Mouse (Mus musculus) intestine, postnatal 0 days (tissue): ENCODE results near the gene 2410004P03Rik. TPM values are rescaled to one million over a fixed set of nuclear protein-coding genes. Genes with fewer than 3 reads are reported as not detected.

ENCODE experiments used
- ATAC-seq: fragments of 200-750 bp; cut with Nextera tagmentation; 2 replicates; pipeline ENCODE4 v1.8.0; 2017; ENCODE audit warnings: mild to moderate bottlenecking, moderate TSS enrichment, moderate library complexity
- H3K27ac ChIP-seq: fragments of 300-500 bp; sonication (generic); 2 replicates; pipeline ENCODE4 v1.5.1; 2014; ENCODE audit warnings: mild to moderate bottlenecking, low read depth, low read length, moderate library complexity
- H3K27me3 ChIP-seq: fragments of 300-500 bp; sonication (generic); replicated peaks from 2 replicates; pipeline ENCODE4 v1.6.1; 2014; ENCODE audit warnings: low read length, mixed read lengths; ENCODE audit not compliant: control insufficient read depth, insufficient read depth
- H3K36me3 ChIP-seq: fragments of 300-500 bp; sonication (generic); 2 replicates; pipeline ENCODE4 v1.6.1; 2014; ENCODE audit warnings: mild to moderate bottlenecking, moderate library complexity; ENCODE audit not compliant: control insufficient read depth, insufficient read depth
- H3K4me1 ChIP-seq: fragments of 300-500 bp; sonication (generic); replicated peaks from 2 replicates; pipeline ENCODE4 v1.6.1; 2014; ENCODE audit warnings: antibody characterized with exemption, low read length, mixed read lengths; ENCODE audit not compliant: control insufficient read depth, insufficient read depth
- H3K4me2 ChIP-seq: fragments of 300-500 bp; sonication (generic); replicated peaks from 2 replicates; pipeline ENCODE4 v1.6.1; 2014; ENCODE audit warnings: low read depth, mild to moderate bottlenecking, moderate library complexity
- H3K4me3 ChIP-seq: fragments of 300-500 bp; sonication (generic); 2 replicates; pipeline ENCODE4 v1.5.1; 2014; ENCODE audit warnings: low read depth, low read length
- H3K9ac ChIP-seq: fragments of 300-500 bp; sonication (generic); 2 replicates; pipeline ENCODE4 v1.6.1; 2014; ENCODE audit warnings: mild to moderate bottlenecking, low read depth, low read length
- H3K9me3 ChIP-seq: fragments of 300-500 bp; sonication (generic); 2 replicates; pipeline ENCODE4 v1.6.1; 2016; ENCODE audit warnings: mixed run types; ENCODE audit not compliant: control insufficient read depth
- CTCF ChIP-seq: sonication (generic); IDR thresholded peaks from 2 replicates; pipeline ENCODE4 v1.5.1; 2016; ENCODE audit warnings: low read depth, mild to moderate bottlenecking, control low read depth, antibody characterized with exemption, moderate library complexity
- WGBS: fragments of 180-500 bp; shearing (Covaris S2); extraction: QIAGEN DNeasy Blood & Tissue Kit; methylation state at CpG from one replicate; pipeline ENCODE4 v1.1.7; 2014; 5-methylcytosine and 5-hydroxymethylcytosine counted together
- polyA plus RNA-seq: library from polyadenylated mRNA; unstranded; fragments of >200 nt; fragmentation: Nextera tagmentation; extraction: Ambion mirVana; gene quantifications from 2 replicates; pipeline ENCODE4 v1.2.1, GENCODE M21; 2015

2410004P03Rik gene
- polyA plus RNA-seq, 1 experiment from 2014 or later: 0.18 TPM

GRCm38 (mm10) chr12:16977120-16977519 is 34.4 kb downstream of the 2410004P03Rik start:
- H3K9me3 ChIP-seq: no peaks in the 10 kb centered on the region
- H3K36me3 ChIP-seq: peaks cover 64% of the 10 kb centered on the region
- H3K4me3 ChIP-seq: no peak overlapping the region
- H3K4me2 ChIP-seq: no peak overlapping the region
- no peak overlapping the region for H3K9ac ChIP-seq
- no peaks in the 10 kb centered on the region for H3K4me1 ChIP-seq
- H3K27ac ChIP-seq: no peak overlapping the region
- no peak for TF ChIP-seq CTCF
- no peaks in the 10 kb centered on the region for H3K27me3 ChIP-seq
- no peak for ATAC-seq

- H3K27ac ChIP-seq: no peak overlapping the region
- H3K9me3 ChIP-seq: no peaks in the 10 kb centered on the region
- TF ChIP-seq CTCF: no peak
- no peak overlapping the region for H3K4me3 ChIP-seq
- no peak overlapping the region for H3K4me2 ChIP-seq
- peaks cover 48% of the 10 kb centered on the region for H3K36me3 ChIP-seq
- no peaks in the 10 kb centered on the region for H3K27me3 ChIP-seq
- 85% methylated on average over 2 of the region's 2 CpGs for WGBS
- H3K9ac ChIP-seq: no peak overlapping the region
- ATAC-seq: no peak
- no peaks in the 10 kb centered on the region for H3K4me1 ChIP-seq
These were observed 44.7 kb downstream of the 2410004P03Rik start for GRCm38 (mm10) chr12:16966811-16967210.

GRCm38 (mm10) chr12:16963354-16963753 is 48.2 kb downstream of the 2410004P03Rik start:
- Histone ChIP-seq H3K4me3 (no peak overlapping the region), H3K4me1 (no peaks in the 10 kb centered on the region), H3K27ac (no peak overlapping the region), H3K4me2 (no peak overlapping the region), H3K9me3 (no peaks in the 10 kb centered on the region), H3K27me3 (no peaks in the 10 kb centered on the region), H3K36me3 (peaks cover 55% of the 10 kb centered on the region), H3K9ac (no peak overlapping the region)
- no peak for ATAC-seq
- 61% methylated on average over 2 of the region's 2 CpGs for WGBS
- TF ChIP-seq CTCF: no peak

GRCm38 (mm10) chr12:16958851-16959250 is 52.7 kb downstream of the 2410004P03Rik start:
- 80% methylated on average over 1 of the region's 1 CpGs for WGBS
- H3K4me2 ChIP-seq: no peak overlapping the region
- no peak overlapping the region for H3K27ac ChIP-seq
- TF ChIP-seq CTCF: peak; percentile 68
- no peaks in the 10 kb centered on the region for H3K4me1 ChIP-seq
- no peak overlapping the region for H3K9ac ChIP-seq
- ATAC-seq: no peak
- H3K27me3 ChIP-seq: no peaks in the 10 kb centered on the region
- H3K4me3 ChIP-seq: no peak overlapping the region
- no peaks in the 10 kb centered on the region for H3K9me3 ChIP-seq
- H3K36me3 ChIP-seq: peaks cover 49% of the 10 kb centered on the region

Other genes with a start within 250 kb of the 2410004P03Rik start
- gene Greb1, start 210.8 kb downstream of the 2410004P03Rik start, polyA plus RNA-seq: 2.5 and 3.4 TPM in 2 replicates
- 11.7 and 12.1 TPM in 2 replicates for gene E2f6, start 200.8 kb downstream of the 2410004P03Rik start, polyA plus RNA-seq
- 13.3 and 16.9 TPM in 2 replicates for gene Rock2, start 116.8 kb downstream of the 2410004P03Rik start, polyA plus RNA-seq
- 15.9 and 19.2 TPM in 2 replicates for gene Pqlc3, start 11.3 kb downstream of the 2410004P03Rik start, polyA plus RNA-seq
- 1.2 and 1.4 TPM in 2 replicates for gene Kcnf1, start 165.2 kb upstream of the 2410004P03Rik start, polyA plus RNA-seq